Mouse (Mus musculus) testis, postnatal 14 days (tissue): ENCODE data around the gene Ezr.

Experiments
- DNase-seq: peaks from one replicate; pipeline ENCODE4 v3.0.0; 2021; ENCODE audit warnings: low spot score

Gene Ezr

GRCm38 (mm10) chr17:6768301-6768788 is 14.2 kb downstream of the Ezr start:
- DNase-seq: no peak

GRCm38 (mm10) chr17:6767771-6768170 is 14.8 kb downstream of the Ezr start:
- no peak for DNase-seq

GRCm38 (mm10) chr17:6766823-6767222 is 15.8 kb downstream of the Ezr start:
- no peak for DNase-seq

- no peak for DNase-seq
These were observed 16.7 kb downstream of the Ezr start for GRCm38 (mm10) chr17:6765886-6766285.

GRCm38 (mm10) chr17:6764730-6765129 is 17.9 kb downstream of the Ezr start:
- DNase-seq: no peak

GRCm38 (mm10) chr17:6764227-6764593 is 18.4 kb downstream of the Ezr start:
- no peak for DNase-seq

GRCm38 (mm10) chr17:6763513-6764226 is 18.9 kb downstream of the Ezr start:
- DNase-seq: no peak

GRCm38 (mm10) chr17:6759717-6760292 is 22.8 kb downstream of the Ezr start:
- no peak for DNase-seq

- DNase-seq: no peak
These were observed 23.7 kb downstream of the Ezr start for GRCm38 (mm10) chr17:6758845-6759244.

GRCm38 (mm10) chr17:6757902-6758301 is 24.7 kb downstream of the Ezr start:
- no peak for DNase-seq

GRCm38 (mm10) chr17:6755873-6756272 is 26.7 kb downstream of the Ezr start:
- no peak for DNase-seq

- no peak for DNase-seq
These were observed 27.4 kb downstream of the Ezr start for GRCm38 (mm10) chr17:6755176-6755575.

- DNase-seq: no peak
These were observed 30.2 kb downstream of the Ezr start for GRCm38 (mm10) chr17:6752375-6752774.

GRCm38 (mm10) chr17:6751221-6751859 is 31.2 kb downstream of the Ezr start:
- no peak for DNase-seq

- no peak for DNase-seq
These were observed 33.7 kb downstream of the Ezr start for GRCm38 (mm10) chr17:6748779-6749464.

- DNase-seq: no peak
These were observed 35.1 kb downstream of the Ezr start for GRCm38 (mm10) chr17:6747478-6747877.

GRCm38 (mm10) chr17:6746452-6747231 is 35.9 kb downstream of the Ezr start:
- no peak for DNase-seq

GRCm38 (mm10) chr17:6745975-6746374 is 36.6 kb downstream of the Ezr start:
- no peak for DNase-seq

GRCm38 (mm10) chr17:6745503-6745902 is 37.1 kb downstream of the Ezr start:
- DNase-seq: no peak

- no peak for DNase-seq
These were observed 37.7 kb downstream of the Ezr start for GRCm38 (mm10) chr17:6744871-6745270.

GRCm38 (mm10) chr17:6744366-6744765 is 38.2 kb downstream of the Ezr start:
- DNase-seq: no peak

GRCm38 (mm10) chr17:6743787-6744239 is 38.8 kb downstream of the Ezr start:
- no peak for DNase-seq
